Mouse (Mus musculus) layer of hippocampus, postnatal 14 days (tissue): Measurements from ENCODE around the gene Xrcc2. TPM values are rescaled to one million over a fixed set of nuclear protein-coding genes. Genes with fewer than 3 reads are reported as not detected.
"Not testable (repeated sequence)": the region's sequence is repeated elsewhere in the genome, so short reads cannot be mapped to it uniquely, and the experiment has no call there.

Experiments used
- DNase-seq, 2 experiments: peaks; one replicate each; pipeline ENCODE4 v3.0.0; 2021 to 2022; ENCODE audit warnings: low spot score in 2 of 2, mixed read lengths in 1 of 2
- long read RNA-seq, 2 experiments: library from polyadenylated mRNA; stranded (forward); transcript quantifications; one replicate each; pipeline ENCODE4 v2.0.0; 2021
- total RNA-seq, 2 experiments: library from RNA; stranded (reverse); gene quantifications; 2 replicates each; pipeline ENCODE4 v1.2.3; 2021

Xrcc2 gene
- 1 to 10 TPM; 4.5 to 6.1 TPM for total RNA-seq
- long read RNA-seq, experiment 1, transcript Xrcc2-201 (3 exons, 3,247 nt) = major isoform, 5 of 5 reads
- long read RNA-seq, experiment 1, partial matches to known transcripts = 0 of 5 reads
- long read RNA-seq, experiment 1, other reads (novel, unspliced or antisense) = 0 of 5 reads
- long read RNA-seq, experiment 2, transcript Xrcc2-201 (3 exons, 3,247 nt) = major isoform, 5 of 9 reads
- long read RNA-seq, experiment 2, partial matches to known transcripts = 0 of 9 reads
- long read RNA-seq, experiment 2, other reads (novel, unspliced or antisense) = 4 of 9 reads

DNA sequence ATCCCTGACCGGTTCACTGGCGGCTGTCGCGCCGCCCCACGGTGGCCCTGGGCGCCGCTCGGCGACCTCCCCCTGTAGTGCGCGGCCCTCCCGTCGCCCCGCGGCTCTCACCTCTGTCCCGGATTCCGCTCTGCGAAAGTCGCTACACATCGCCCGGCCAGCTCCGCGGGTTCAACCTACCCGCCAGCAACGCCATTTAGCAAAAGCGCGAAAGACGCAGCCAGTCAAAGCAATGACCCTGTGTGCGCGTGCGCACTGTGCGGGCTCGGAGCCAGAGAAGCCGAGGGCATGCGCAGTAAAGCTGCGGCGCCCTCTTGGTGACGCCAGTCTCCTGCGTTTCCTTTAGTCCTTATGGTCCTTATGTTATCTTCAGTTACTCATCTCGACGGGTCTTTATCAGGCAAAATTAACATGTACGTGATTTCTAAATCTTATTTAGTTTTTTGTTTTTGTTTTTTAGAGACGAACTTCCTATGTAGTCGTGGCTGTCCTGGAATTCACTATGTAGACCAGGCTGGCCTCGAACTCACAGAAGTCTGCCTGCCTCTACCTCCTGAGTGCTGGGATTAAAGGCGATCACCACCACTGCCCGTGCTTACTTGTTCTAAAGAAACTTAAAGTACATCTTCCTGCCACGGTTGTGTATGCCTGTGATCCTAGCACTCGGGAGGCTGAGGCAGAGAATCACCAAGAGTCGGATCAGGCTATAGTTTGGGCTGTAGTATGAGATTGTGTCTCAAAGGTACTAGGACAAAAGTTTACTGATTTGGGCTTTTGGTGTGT is at the start of gene Xrcc2:
Xrcc2 (minus strand) TSS at position 259 of the 783 bp plus-strand sequence.
- DNase-seq = peak; percentile 98 to 99

- DNase-seq = peak in 1 of 2 experiments; percentile 63
Measured at GRCm38 (mm10) chr5:25754236-25754766, 48.7 kb upstream of the Xrcc2 start.

- DNase-seq = no peak
Measured at GRCm38 (mm10) chr5:25753556-25754235, 48.1 kb upstream of the Xrcc2 start.

DNA sequence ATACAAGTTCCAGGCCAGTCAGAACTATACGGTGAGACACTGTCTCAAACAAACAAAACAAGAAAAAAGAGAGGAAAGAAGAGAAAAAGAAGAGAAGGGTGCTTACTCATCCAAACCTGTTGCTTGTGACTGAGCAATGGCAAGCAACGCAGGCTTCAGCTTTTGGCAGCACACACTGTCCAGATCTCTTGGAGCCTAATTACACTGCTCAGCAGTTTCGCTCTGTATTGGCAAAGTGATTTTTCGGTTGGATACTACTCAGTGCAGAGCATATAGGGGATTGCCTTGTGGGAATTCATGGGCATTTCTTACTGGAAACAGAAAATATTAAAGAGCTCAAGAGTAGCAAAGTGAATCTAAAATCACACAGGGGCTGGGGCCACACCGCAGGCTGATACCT is 47.2 kb upstream of the Xrcc2 start:
- peak in 1 of 2 experiments; percentile 57 for DNase-seq

- peak in 1 of 2 experiments; percentile 66 for DNase-seq
Measured at GRCm38 (mm10) chr5:25751552-25751951, 45.9 kb upstream of the Xrcc2 start.

DNA sequence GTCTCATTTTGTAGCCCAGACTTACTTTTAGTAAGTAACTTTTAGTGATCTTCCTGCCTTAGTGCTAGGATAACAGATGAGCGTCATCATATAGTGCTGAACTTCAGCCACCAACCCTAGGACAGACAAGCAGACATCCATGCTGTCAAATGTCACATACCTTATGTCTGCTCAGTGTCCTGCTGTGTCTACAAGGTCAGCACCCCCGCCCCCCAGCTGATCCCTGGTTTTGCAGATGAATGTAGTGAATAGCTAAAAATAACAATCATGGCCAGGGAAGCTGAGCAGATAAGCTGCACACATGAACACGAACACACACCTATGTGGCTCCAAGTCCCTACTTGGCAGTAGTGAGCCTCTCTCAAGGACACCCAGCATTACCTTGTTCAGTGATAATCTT is 43.0 kb upstream of the Xrcc2 start:
- no peak for DNase-seq

DNA sequence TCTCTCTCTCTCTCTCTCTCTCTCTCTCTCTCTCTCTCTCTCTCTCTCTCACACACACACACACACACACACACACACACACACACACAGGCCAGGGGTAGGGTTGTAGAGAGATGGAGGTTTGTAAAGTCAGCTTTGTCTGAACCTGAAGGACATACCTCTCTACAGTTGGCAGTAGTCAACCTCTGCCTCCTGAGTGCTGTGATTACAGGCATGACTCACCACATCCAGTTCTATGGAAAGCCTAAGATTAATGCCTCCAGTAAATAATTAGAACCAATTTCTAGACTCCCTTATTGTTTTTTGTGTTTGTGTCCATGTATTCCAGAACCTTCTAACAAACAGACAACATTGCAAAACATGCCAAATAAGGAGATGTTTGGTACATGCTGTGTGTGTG is 42.3 kb upstream of the Xrcc2 start:
- no peak for DNase-seq

DNA sequence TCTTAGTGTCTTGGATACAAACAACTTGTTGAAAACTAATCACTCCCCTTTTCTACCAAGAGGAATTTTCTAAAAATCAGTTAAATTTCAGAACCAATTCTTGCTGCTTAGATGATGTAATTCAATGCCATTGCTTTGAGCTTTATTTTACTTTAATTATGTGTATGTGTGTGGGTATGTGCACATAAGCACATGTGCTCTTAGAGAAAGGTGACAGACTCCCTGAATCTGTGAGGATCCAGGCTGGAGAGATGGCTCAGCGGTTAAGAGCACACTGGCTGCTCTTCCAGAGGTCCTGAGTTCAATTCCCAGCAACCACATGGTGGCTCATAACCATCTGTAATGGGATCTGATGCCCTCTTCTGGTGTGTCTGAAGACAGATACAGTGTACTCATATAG is 33.3 kb upstream of the Xrcc2 start:
- not testable (repeated sequence) for DNase-seq

GRCm38 (mm10) chr5:25738448-25738847 is 32.8 kb upstream of the Xrcc2 start:
- no peak for DNase-seq

DNA sequence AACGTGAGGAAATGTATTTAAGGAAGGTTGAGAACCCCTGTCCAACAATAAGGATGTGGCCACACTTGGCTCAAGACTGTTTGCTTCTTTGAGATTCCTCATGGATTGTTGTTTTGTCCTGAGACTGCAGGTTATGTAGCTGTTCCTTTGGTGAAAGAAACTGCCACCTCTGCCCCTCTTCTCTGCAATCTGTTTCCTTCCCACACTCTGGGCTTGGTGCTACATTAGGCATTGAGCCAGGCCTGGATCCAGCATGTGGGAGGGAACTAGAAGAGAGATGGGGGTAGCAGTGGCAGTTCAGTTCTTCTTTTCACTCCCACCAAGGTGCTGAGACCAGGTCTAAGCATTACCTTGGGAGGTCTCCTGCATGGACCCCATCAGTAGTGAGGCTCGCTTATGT is 30.2 kb upstream of the Xrcc2 start:
- peak in 1 of 2 experiments; percentile 63 for DNase-seq

DNA sequence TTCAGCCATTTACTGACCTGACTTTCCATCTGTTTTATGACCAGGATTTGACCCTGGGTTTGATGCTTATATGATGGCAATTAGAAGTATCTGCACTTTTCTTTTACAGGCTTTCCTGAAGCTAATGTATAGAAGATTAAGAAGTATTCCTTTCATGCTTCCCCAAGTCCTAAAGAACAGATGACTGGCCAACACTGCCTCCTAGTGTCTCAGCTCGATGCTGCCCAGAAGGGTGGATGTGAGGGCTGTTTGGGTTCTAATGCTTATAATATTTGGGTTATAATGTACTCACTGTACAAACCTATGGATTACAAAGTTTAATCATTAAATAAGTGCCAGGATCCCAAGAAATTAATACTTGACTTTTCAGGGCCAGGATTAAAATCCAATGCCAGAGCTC is 28.7 kb upstream of the Xrcc2 start:
- DNase-seq = peak in 1 of 2 experiments; percentile 36

GRCm38 (mm10) chr5:25724134-25724675 is 18.6 kb upstream of the Xrcc2 start:
- no peak for DNase-seq

GRCm38 (mm10) chr5:25723016-25723415 is 17.4 kb upstream of the Xrcc2 start:
- peak in 1 of 2 experiments; percentile 20 for DNase-seq

- no peak for DNase-seq
Measured at GRCm38 (mm10) chr5:25719390-25719789, 13.8 kb upstream of the Xrcc2 start.

GRCm38 (mm10) chr5:25713001-25713706 is 7.5 kb upstream of the Xrcc2 start:
- DNase-seq = not testable (repeated sequence)

GRCm38 (mm10) chr5:25704702-25705566 is 691 bp downstream of the Xrcc2 start:
- no peak for DNase-seq

DNA sequence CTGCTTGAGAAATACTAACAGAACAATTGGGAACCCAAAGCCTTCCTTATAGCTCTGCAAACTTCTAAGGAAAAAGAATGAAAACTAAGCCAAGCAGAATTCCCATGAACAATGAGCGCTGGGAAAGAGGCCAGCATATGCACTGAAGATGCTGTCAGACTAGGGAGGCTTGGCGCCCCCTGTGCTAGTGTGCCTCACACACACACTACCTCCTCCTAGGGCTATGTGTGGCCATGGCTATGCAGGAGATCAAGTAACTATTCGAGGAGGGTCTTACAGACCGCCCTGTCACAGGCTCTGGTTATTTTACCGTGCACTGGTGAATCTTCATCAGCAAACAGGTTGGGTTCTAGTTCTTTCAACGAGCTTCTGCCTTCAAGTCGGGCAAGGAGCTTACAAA is 7.7 kb downstream of the Xrcc2 start:
- DNase-seq = no peak

DNA sequence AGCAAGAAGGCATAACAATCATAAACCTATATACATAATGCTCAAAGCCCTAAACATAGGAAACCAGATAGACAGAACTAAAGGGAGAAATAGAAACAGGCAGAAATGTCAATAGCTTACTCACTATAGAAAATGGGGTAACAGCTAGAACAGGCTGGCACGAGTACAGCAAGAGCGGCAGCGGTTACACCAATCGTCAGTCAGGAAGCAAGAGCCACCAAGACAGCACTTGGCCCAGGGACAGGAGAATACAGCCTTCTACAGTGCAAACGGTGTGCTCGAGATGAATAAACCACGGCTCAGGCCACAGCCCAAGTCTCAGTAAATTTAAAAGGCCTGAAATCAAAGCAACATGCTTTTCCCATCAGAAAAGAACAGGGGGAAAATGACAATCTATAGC is 9.4 kb downstream of the Xrcc2 start:
- no peak for DNase-seq

DNA sequence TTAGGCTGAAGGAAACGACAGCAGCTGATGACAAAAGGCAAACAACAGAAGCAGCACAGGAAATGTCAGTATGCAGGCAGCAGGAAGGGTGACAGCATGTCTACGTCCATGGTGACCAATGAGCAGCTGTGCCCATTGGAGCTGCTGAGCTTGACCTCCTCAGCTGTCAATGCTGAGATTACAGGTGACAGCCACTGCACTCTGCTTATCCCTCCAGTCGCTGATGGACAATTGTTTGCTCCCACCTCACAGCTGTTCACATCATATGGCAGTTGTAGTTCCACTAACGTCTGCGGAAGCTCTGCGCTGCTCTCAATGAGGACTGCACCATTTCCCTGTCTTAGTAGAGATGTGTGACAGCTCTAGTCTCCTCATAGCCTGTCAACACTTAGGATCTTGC is 9.8 kb downstream of the Xrcc2 start:
- DNase-seq = no peak
